Mouse (Mus musculus) heart, embryonic 14.5 days (tissue): ENCODE results near the gene Ndufs7. TPM values are rescaled to one million over a fixed set of nuclear protein-coding genes. Genes with fewer than 3 reads are reported as not detected.

Source experiments
- ATAC-seq: fragments of 200-750 bp; cut with Nextera tagmentation; 2 replicates; pipeline ENCODE4 v1.8.0; 2017; ENCODE audit warnings: low read depth, moderate TSS enrichment; ENCODE audit not compliant: insufficient number of reproducible peaks, insufficient read depth, low FRiP score
- H3K27ac ChIP-seq, 2 experiments: fragments of 200-500 bp in 1 of 2; fragments of 300-500 bp in 1 of 2; sonication (generic) in 1 of 2; replicated peaks in 1 of 2; 2 replicates each; pipeline ENCODE4 v1.5.1; 2012 to 2014; ENCODE audit warnings: low read depth in 2 of 2, low read length in 2 of 2, control low read depth in 1 of 2, mild to moderate bottlenecking in 1 of 2, mixed read lengths in 1 of 2; ENCODE audit not compliant: control insufficient read depth in 1 of 2, insufficient read depth in 1 of 2
- H3K27me3 ChIP-seq: fragments of 300-500 bp; sonication (generic); 2 replicates; pipeline ENCODE4 v1.6.1; 2014; ENCODE audit warnings: mild to moderate bottlenecking, low read length, control low read depth; ENCODE audit not compliant: control insufficient read depth, insufficient read depth
- H3K36me3 ChIP-seq: fragments of 300-500 bp; sonication (generic); 2 replicates; pipeline ENCODE4 v1.6.1; 2014; ENCODE audit warnings: mild to moderate bottlenecking, control low read depth, low read length, mixed read lengths; ENCODE audit not compliant: control insufficient read depth, insufficient read depth
- H3K4me1 ChIP-seq, 2 experiments: fragments of 200-500 bp in 1 of 2; fragments of 300-500 bp in 1 of 2; sonication (generic) in 1 of 2; 2 replicates each; pipeline ENCODE4 v1.6.1; 2012 to 2014; ENCODE audit warnings: low read length in 2 of 2, control low read depth in 1 of 2, mixed read lengths in 1 of 2; ENCODE audit not compliant: control insufficient read depth in 2 of 2, insufficient read depth in 2 of 2
- H3K4me2 ChIP-seq: fragments of 300-500 bp; sonication (generic); 2 replicates; pipeline ENCODE4 v1.6.1; 2014; ENCODE audit warnings: mild to moderate bottlenecking, low read length
- H3K4me3 ChIP-seq, 2 experiments: fragments of 200-500 bp in 1 of 2; fragments of 300-500 bp in 1 of 2; sonication (generic) in 1 of 2; 2 replicates each; pipeline ENCODE4 v1.5.1; 2012 to 2014; ENCODE audit warnings: low read length in 2 of 2, mild to moderate bottlenecking in 2 of 2, control low read depth in 1 of 2, low read depth in 1 of 2, moderate library complexity in 1 of 2; ENCODE audit not compliant: control insufficient read depth in 1 of 2, insufficient read depth in 1 of 2
- H3K9ac ChIP-seq: fragments of 300-500 bp; sonication (generic); 2 replicates; pipeline ENCODE4 v1.6.1; 2014; ENCODE audit warnings: mild to moderate bottlenecking, low read length
- H3K9me3 ChIP-seq: fragments of 300-500 bp; sonication (generic); 2 replicates; pipeline ENCODE4 v1.6.1; 2016; ENCODE audit warnings: low read length, control low read depth; ENCODE audit not compliant: control insufficient read depth
- WGBS: fragments of 180-500 bp; shearing (Covaris S2); extraction: QIAGEN DNeasy Blood & Tissue Kit; methylation state at CpG from one replicate; pipeline ENCODE4 v1.1.7; 2014; 5-methylcytosine and 5-hydroxymethylcytosine counted together
- polyA plus RNA-seq: library from polyadenylated mRNA; unstranded; fragments of >200 nt; fragmentation: Nextera tagmentation; extraction: Ambion mirVana; gene quantifications from 2 replicates; pipeline ENCODE4 v1.2.1, GENCODE M21; 2014

Ndufs7 gene
- polyA plus RNA-seq, 1 experiment from 2014 or later = 734 TPM

- Histone ChIP-seq H3K4me3 (no peak overlapping the region), H3K9ac (no peak overlapping the region), H3K27ac (no peak overlapping the region), H3K36me3 (peaks cover 22% of the 10 kb centered on the region), H3K4me1 (peaks cover 14 to 26% of the 10 kb centered on the region in 2 experiments; a peak in 2 of 4 replicates), H3K9me3 (no peaks in the 10 kb centered on the region), H3K27me3 (peaks cover 54% of the 10 kb centered on the region), H3K4me2 (no peak overlapping the region; the same call in 1 of the 2 replicates)
- no peak for ATAC-seq
- 79% methylated on average over 5 of the region's 5 CpGs for WGBS
These were observed 47.9 kb downstream of the Ndufs7 start for GRCm38 (mm10) chr10:80296824-80297223.

DNA sequence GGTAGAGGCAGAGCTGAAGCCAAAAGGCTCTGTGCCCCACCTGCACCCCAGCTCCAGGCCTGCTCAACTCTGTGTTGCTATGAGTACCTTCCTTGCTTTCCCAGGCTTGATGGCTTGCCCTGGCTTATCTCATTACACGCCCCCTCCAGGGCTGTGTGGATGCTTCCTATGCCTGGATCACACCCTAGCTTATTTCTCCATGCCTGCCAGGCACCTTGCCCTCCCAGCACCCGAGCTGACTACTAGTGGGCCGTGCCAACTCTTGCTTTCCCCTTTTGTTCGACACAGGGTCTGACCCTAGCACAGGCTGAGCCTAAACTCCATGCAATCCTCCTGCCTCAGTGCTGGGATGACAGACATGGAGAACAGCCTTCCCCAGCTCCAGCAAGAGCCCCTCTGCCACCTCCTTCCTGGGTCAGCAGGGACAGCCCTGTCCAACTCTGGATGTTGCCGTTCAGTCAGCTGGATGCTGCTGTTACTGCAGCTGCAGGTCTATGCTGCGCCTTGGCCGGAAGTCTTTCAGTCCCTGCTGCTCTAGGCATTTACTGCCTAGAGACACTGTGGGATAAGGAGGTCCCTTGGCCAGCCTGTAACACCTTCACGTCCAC is 48.7 kb downstream of the Ndufs7 start:
- ATAC-seq = no peak
- H3K27me3 ChIP-seq = peaks cover 61% of the 10 kb centered on the region
- H3K36me3 ChIP-seq = peaks cover 22% of the 10 kb centered on the region
- H3K4me2 ChIP-seq = no peak overlapping the region
- H3K4me1 ChIP-seq = peaks cover 18 to 34% of the 10 kb centered on the region in 2 experiments; a peak in 2 of 4 replicates
- no peaks in the 10 kb centered on the region for H3K9me3 ChIP-seq
- H3K27ac ChIP-seq = no peak overlapping the region
- WGBS = 56% methylated on average over 8 of the region's 8 CpGs
- 0 out of 2 replicates have a peak overlapping the region, but pooled peaks have one; percentile 25 for H3K9ac ChIP-seq
- no peak overlapping the region for H3K4me3 ChIP-seq

GRCm38 (mm10) chr10:80298571-80299281 is 49.8 kb downstream of the Ndufs7 start:
- Histone ChIP-seq H3K4me2 (no peak overlapping the region), H3K36me3 (peaks cover 14% of the 10 kb centered on the region), H3K4me3 (no peak overlapping the region; a peak in 1 of 4 replicates), H3K9ac (no peak overlapping the region), H3K27ac (no peak overlapping the region), H3K9me3 (no peaks in the 10 kb centered on the region), H3K4me1 (peaks cover 15 to 27% of the 10 kb centered on the region in 2 experiments; a peak in 2 of 4 replicates), H3K27me3 (peaks cover 70% of the 10 kb centered on the region)
- no peak for ATAC-seq
- WGBS = 4% methylated on average over 26 of the region's 26 CpGs

GRCm38 (mm10) chr10:80299301-80299700 is 50.4 kb downstream of the Ndufs7 start:
- H3K4me3 ChIP-seq = no peak overlapping the region; a peak in 1 of 4 replicates

GRCm38 (mm10) chr10:80299824-80300223 is 50.9 kb downstream of the Ndufs7 start:
- peaks cover 81% of the 10 kb centered on the region for H3K27me3 ChIP-seq
- H3K4me3 ChIP-seq = no peak overlapping the region
- no peak overlapping the region for H3K4me2 ChIP-seq
- no peak overlapping the region for H3K27ac ChIP-seq
- peaks cover 12 to 20% of the 10 kb centered on the region in 2 experiments; a peak in 2 of 4 replicates for H3K4me1 ChIP-seq
- H3K36me3 ChIP-seq = peaks cover 3% of the 10 kb centered on the region
- no peak for ATAC-seq
- 51% methylated on average over 10 of the region's 10 CpGs for WGBS
- no peaks in the 10 kb centered on the region for H3K9me3 ChIP-seq
- no peak overlapping the region for H3K9ac ChIP-seq

More at GRCm38 (mm10) chr10:80299301-80299700, 50.4 kb downstream of the Ndufs7 start:
- Histone ChIP-seq H3K9me3 (no peaks in the 10 kb centered on the region), H3K4me2 (no peak overlapping the region), H3K27ac (no peak overlapping the region), H3K4me1 (peaks cover 13 to 22% of the 10 kb centered on the region in 2 experiments; a peak in 2 of 4 replicates), H3K36me3 (peaks cover 8% of the 10 kb centered on the region), H3K27me3 (peaks cover 76% of the 10 kb centered on the region), H3K9ac (no peak overlapping the region)
- WGBS = 15% methylated on average over 15 of the region's 15 CpGs
- no peak for ATAC-seq

- no peak for ATAC-seq
- Histone ChIP-seq H3K4me3 (no peak overlapping the region), H3K4me2 (no peak overlapping the region), H3K36me3 (no peaks in the 10 kb centered on the region), H3K27ac (no peak overlapping the region), H3K9ac (no peak overlapping the region), H3K4me1 (peaks cover 11 to 15% of the 10 kb centered on the region in 2 experiments; a peak in 2 of 4 replicates), H3K27me3 (peaks cover 90% of the 10 kb centered on the region), H3K9me3 (no peaks in the 10 kb centered on the region)
- 36% methylated on average over 11 of the region's 11 CpGs for WGBS
These were observed 51.8 kb downstream of the Ndufs7 start for GRCm38 (mm10) chr10:80300672-80301181.

DNA sequence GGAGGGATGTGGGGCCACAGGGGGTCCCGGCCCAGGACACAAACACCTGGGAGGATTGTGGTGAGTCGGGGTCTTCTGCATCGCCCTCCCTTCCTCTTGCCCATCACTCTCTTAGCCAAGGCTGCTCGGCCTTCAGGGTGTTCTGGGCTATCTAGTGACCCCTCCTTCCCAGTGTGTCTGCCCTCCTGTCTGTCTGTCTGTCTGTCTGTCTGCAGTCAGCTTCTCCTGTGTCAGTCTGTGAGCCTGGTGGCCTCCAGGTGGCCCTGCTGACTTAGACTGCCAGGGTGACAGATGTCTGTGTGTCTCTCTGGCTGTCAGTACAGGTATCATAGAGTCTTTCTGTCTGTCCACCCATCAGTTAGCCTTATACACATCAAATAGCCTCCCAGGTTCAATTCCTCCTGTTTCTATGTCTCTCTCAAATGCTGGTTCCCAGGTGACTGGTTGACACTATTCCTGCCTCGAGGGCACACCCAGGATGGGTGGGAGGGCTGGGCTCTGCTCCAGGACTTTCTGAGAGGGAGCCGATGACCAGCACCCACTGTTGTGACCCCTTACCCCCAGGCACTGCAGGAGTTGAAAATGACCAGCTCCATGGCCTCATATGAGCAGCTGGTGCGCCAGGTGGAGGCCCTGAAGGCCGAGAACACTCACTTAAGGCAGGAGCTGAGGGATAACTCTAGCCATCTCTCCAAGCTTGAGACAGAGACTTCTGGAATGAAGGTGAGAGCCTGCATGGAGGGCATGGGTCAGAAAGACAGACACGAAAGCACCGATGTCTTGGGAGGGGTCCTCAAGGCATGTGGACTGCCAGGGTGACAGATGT is 52.5 kb downstream of the Ndufs7 start:
- Histone ChIP-seq H3K4me3 (no peak overlapping the region; a peak in 1 of 4 replicates), H3K9ac (no peak overlapping the region), H3K4me2 (0 out of 2 replicates have a peak overlapping the region, but pooled peaks have one; percentile 12), H3K36me3 (no peaks in the 10 kb centered on the region), H3K27me3 (peaks cover 96% of the 10 kb centered on the region), H3K4me1 (peaks cover 5 to 11% of the 10 kb centered on the region in 2 experiments; a peak in 2 of 4 replicates), H3K27ac (no peak overlapping the region), H3K9me3 (no peaks in the 10 kb centered on the region)
- 83% methylated on average over 10 of the region's 10 CpGs for WGBS
- no peak for ATAC-seq
